Mouse (Mus musculus) left cerebral cortex, adult 8-10 months (tissue): ENCODE data around the gene Gm3512. TPM values are rescaled to one million over a fixed set of nuclear protein-coding genes. Genes with fewer than 3 reads are reported as not detected.
"Not testable (repeated sequence)": the region's sequence is repeated elsewhere in the genome, so short reads cannot be mapped to it uniquely, and the experiment has no call there.

Experiments used
- DNase-seq, 2 experiments: peaks; one replicate each; pipeline ENCODE4 v3.0.0; 2022; ENCODE audit warnings: low spot score in 2 of 2
- total RNA-seq, 4 experiments: library from RNA; stranded (reverse); gene quantifications; 2 replicates each; pipeline ENCODE4 v1.2.4; 2022

The Gm3512 gene
- 1 to 10 TPM; 1.2 to 2.0 (median 1.6) TPM for total RNA-seq

DNA sequence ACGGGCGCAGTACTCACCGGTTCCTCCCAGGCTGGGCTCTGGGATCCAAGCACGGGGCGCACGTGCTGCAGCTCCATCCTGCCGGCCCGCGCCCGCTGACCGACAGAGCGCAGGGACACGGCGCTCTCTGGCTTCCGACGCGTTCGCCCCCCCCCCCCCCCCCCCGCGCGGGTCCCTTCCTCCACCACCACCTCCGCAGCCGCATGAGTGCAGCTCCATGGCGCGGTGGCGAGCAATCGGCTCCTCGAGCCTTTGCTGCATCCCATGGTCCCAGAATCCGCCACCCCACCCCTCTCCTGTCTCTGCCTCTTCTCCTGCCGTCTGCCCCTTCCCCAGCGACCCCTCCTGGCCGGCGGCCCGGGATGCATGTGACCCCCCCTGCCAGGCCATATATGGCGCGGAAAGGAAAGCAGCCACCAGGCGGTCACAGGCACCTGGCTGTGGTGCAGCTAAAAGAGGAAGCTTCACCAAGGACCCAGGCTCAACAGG is at the start of gene Gm3512:
TSS of gene Gm3512 (minus strand) at position 51 of the 489 bp plus-strand sequence.
- peak; percentile 1 to 4 for DNase-seq

DNA sequence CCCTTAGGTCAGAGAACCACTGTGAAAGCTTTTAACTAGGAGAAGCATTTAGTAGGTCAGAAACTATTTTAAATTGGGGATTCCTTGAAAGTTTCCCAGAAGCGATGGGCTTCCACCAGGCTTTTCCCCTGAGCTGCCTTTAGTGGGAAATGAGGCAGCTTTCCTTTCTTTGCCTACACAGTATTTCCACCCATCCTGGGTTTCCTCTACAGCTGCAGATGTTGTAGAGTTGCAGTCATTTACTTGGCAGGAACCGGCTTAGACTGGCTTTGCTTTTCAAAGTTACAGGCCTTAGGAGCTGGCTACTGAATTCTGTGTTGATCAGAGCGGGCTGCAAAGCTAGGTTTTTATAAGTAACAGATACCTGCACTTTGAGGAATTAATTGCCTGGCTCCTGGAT is 25.7 kb upstream of the Gm3512 start:
- peak in 1 of 2 experiments; percentile 1 for DNase-seq

DNA sequence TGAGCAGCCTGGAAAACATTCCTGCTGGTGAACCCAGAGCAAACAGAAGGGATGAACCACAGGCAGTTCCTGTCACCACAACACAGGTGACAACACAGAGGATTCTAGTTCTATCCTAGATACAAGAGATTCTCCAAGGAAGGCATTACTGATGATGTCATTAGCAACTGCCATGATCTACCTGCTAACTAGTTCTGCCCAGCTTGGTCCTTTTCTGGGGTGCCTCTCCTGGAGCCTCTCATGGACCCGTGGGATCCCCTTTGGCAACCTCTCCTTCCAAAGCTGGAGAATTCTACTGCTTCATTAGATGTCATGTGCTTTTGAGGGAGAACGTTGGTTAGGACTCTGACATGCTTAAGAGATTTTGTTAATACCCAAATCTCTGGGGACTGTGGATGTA is 20.1 kb upstream of the Gm3512 start, which contains the start of gene Gm16434:
TSS of gene Gm16434 (minus strand) at position 101 of the 400 bp plus-strand sequence.
- DNase-seq: not testable (repeated sequence)

DNA sequence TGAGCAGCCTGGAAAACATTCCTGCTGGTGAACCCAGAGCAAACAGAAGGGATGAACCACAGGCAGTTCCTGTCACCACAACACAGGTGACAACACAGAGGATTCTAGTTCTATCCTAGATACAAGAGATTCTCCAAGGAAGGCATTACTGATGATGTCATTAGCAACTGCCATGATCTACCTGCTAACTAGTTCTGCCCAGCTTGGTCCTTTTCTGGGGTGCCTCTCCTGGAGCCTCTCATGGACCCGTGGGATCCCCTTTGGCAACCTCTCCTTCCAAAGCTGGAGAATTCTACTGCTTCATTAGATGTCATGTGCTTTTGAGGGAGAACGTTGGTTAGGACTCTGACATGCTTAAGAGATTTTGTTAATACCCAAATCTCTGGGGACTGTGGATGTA is 49.0 kb downstream of the Gm3512 start, which contains the start of gene Gm6676:
TSS of gene Gm6676 (minus strand) at position 101 of the 400 bp plus-strand sequence.
- not testable (repeated sequence) for DNase-seq

DNA sequence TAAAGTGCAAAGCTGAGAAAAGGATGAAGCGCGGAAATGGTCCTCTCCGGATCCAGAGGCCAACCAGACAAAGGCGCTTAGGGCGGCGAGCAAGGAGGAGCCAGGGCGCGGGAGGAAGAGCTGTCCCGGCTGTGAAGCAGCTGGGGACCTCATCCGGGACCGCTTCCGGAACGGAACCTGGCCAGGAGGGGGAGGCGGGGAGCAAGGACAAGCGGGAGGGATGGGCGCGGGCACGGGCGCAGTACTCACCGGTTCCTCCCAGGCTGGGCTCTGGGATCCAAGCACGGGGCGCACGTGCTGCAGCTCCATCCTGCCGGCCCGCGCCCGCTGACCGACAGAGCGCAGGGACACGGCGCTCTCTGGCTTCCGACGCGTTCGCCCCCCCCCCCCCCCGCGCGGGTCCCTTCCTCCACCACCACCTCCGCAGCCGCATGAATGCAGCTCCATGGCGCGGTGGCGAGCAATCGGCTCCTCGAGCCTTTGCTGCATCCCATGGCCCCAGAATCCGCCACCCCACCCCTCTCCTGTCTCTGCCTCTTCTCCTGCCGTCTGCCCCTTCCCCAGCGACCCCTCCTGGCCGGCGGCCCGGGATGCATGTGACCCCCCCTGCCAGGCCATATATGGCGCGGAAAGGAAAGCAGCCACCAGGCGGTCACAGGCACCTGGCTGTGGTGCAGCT is 69.1 kb downstream of the Gm3512 start:
- DNase-seq: peak; percentile 1 to 3

Other genes with a start within 250 kb of the Gm3512 start
- not detected for gene Gm6356, start 200.7 kb downstream of the Gm3512 start, total RNA-seq
- under 1 TPM; 0.44 to 0.84 (median 0.57) TPM for gene Gm10406, start 147.1 kb downstream of the Gm3512 start, total RNA-seq
- not detected for gene Gm3685, start 129.6 kb downstream of the Gm3512 start, total RNA-seq
- 1 to 10 TPM; 1.5 to 3.6 (median 2.7) TPM for gene Gm3696, start 73.9 kb downstream of the Gm3512 start, total RNA-seq
- not detected for gene Gm6676, start 49.1 kb downstream of the Gm3512 start, total RNA-seq
- not detected for gene Gm16434, start 20.0 kb upstream of the Gm3512 start, total RNA-seq
- not detected for gene Gm3727, start 90.2 kb upstream of the Gm3512 start, total RNA-seq
- gene Gm3739, start 140.5 kb upstream of the Gm3512 start, total RNA-seq: under 1 TPM; 0.66 to 0.98 (median 0.78) TPM
- not detected for gene Gm5797, start 157.9 kb upstream of the Gm3512 start, total RNA-seq
- not detected for gene Gm8374, start 190.6 kb upstream of the Gm3512 start, total RNA-seq